Mouse (Mus musculus): ENCODE measurements around the gene Mthfr. TPM values are rescaled to one million over a fixed set of nuclear protein-coding genes. Genes with fewer than 3 reads are reported as not detected.
A peak's percentile ranks its signal among the peaks of the same experiment; 100 is the strongest.

Gene Mthfr
- polyA plus RNA-seq, 1 experiment from 2014 or later = 16.6 TPM

GRCm38 (mm10) chr4:148104146-148104545 lies 65.3 kb downstream of the Mthfr start:
- Histone ChIP-seq H3K4me2 (replicated peaks) (no peak overlapping the region), H3K4me1 (peaks cover 33% of the 10 kb centered on the region), H3K27ac (replicated peaks) (no peak overlapping the region), H3K36me3 (peaks cover 17% of the 10 kb centered on the region; the same call in 1 of the 2 replicates), H3K9me3 (no peaks in the 10 kb centered on the region), H3K4me3 (no peak overlapping the region), H3K27me3 (no peaks in the 10 kb centered on the region), H3K9ac (replicated peaks) (no peak overlapping the region)
- WGBS = 87% methylated on average over 3 of the region's 3 CpGs
- ATAC-seq (replicated peaks) = no peak

GRCm38 (mm10) chr4:148107621-148108291 lies 68.9 kb downstream of the Mthfr start:
- Histone ChIP-seq H3K4me2 (replicated peaks) (no peak overlapping the region), H3K4me1 (peaks cover 22% of the 10 kb centered on the region), H3K4me3 (no peak overlapping the region), H3K27me3 (no peaks in the 10 kb centered on the region), H3K27ac (replicated peaks) (peak overlapping the region; percentile 75), H3K9ac (replicated peaks) (no peak overlapping the region), H3K36me3 (peaks cover 34% of the 10 kb centered on the region), H3K9me3 (no peaks in the 10 kb centered on the region)
- 60% methylated on average over 22 of the region's 22 CpGs for WGBS
- peak; percentile 67 for ATAC-seq (replicated peaks)

- Histone ChIP-seq H3K4me1 (peaks cover 22% of the 10 kb centered on the region), H3K4me3 (no peak overlapping the region), H3K9ac (replicated peaks) (no peak overlapping the region), H3K4me2 (replicated peaks) (no peak overlapping the region), H3K27me3 (no peaks in the 10 kb centered on the region), H3K27ac (replicated peaks) (peak overlapping the region; percentile 75), H3K36me3 (peaks cover 43% of the 10 kb centered on the region), H3K9me3 (no peaks in the 10 kb centered on the region)
- no peak for ATAC-seq (replicated peaks)
- 55% methylated on average over 7 of the region's 7 CpGs for WGBS
Observed at GRCm38 (mm10) chr4:148108565-148109100, 69.8 kb downstream of the Mthfr start.

Other genes starting within 250 kb of the Mthfr start
- gene Zfp984, start 229.3 kb upstream of the Mthfr start, polyA plus RNA-seq (2015; fragmentation: Nextera tagmentation; extraction: Ambion mirVana) = 4.9 and 5.3 TPM in 2 replicates
- gene Zfp933, start 190.7 kb upstream of the Mthfr start, polyA plus RNA-seq (2015; fragmentation: Nextera tagmentation; extraction: Ambion mirVana) = 8.3 and 10.7 TPM in 2 replicates
- 55.0 and 55.3 TPM in 2 replicates for gene Miip, start 170.3 kb upstream of the Mthfr start, polyA plus RNA-seq (2015; fragmentation: Nextera tagmentation; extraction: Ambion mirVana)
- 12.7 and 12.8 TPM in 2 replicates for gene Fv1, start 170.1 kb upstream of the Mthfr start, polyA plus RNA-seq (2015; fragmentation: Nextera tagmentation; extraction: Ambion mirVana)
- 73.6 and 77.2 TPM in 2 replicates for gene Mfn2, start 134.4 kb upstream of the Mthfr start, polyA plus RNA-seq (2015; fragmentation: Nextera tagmentation; extraction: Ambion mirVana)
- 16.1 and 16.4 TPM in 2 replicates for gene Plod1, start 102.3 kb upstream of the Mthfr start, polyA plus RNA-seq (2015; fragmentation: Nextera tagmentation; extraction: Ambion mirVana)
- 13.7 and 13.8 TPM in 2 replicates for gene 2510039O18Rik, start 98.2 kb upstream of the Mthfr start, polyA plus RNA-seq (2015; fragmentation: Nextera tagmentation; extraction: Ambion mirVana)
- gene Nppb, start 53.3 kb upstream of the Mthfr start, polyA plus RNA-seq (2015; fragmentation: Nextera tagmentation; extraction: Ambion mirVana) = not detected in 2 replicates
- 0.76 and 1.6 TPM in 2 replicates for gene Nppa, start 38.4 kb upstream of the Mthfr start, polyA plus RNA-seq (2015; fragmentation: Nextera tagmentation; extraction: Ambion mirVana)
- 30.8 and 33.4 TPM in 2 replicates for gene Clcn6, start 256 bp upstream of the Mthfr start, polyA plus RNA-seq (2015; fragmentation: Nextera tagmentation; extraction: Ambion mirVana)
- 4.6 and 5.6 TPM in 2 replicates for gene Agtrap, start 49.0 kb downstream of the Mthfr start, polyA plus RNA-seq (2015; fragmentation: Nextera tagmentation; extraction: Ambion mirVana)
- 123 and 127 TPM in 2 replicates for gene Mad2l2, start 91.3 kb downstream of the Mthfr start, polyA plus RNA-seq (2015; fragmentation: Nextera tagmentation; extraction: Ambion mirVana)
- gene Draxin, start 91.6 kb downstream of the Mthfr start, polyA plus RNA-seq (2015; fragmentation: Nextera tagmentation; extraction: Ambion mirVana) = 21.2 TPM in 2 replicates
- gene Fbxo6, start 113.1 kb downstream of the Mthfr start, polyA plus RNA-seq (2015; fragmentation: Nextera tagmentation; extraction: Ambion mirVana) = 15.6 and 18.0 TPM in 2 replicates
- gene Fbxo44, start 121.4 kb downstream of the Mthfr start, polyA plus RNA-seq (2015; fragmentation: Nextera tagmentation; extraction: Ambion mirVana) = 60.7 and 64.6 TPM in 2 replicates
- gene Fbxo2, start 121.5 kb downstream of the Mthfr start, polyA plus RNA-seq (2015; fragmentation: Nextera tagmentation; extraction: Ambion mirVana) = 4.5 and 4.7 TPM in 2 replicates
- gene Disp3, start 248.9 kb downstream of the Mthfr start, polyA plus RNA-seq (2015; fragmentation: Nextera tagmentation; extraction: Ambion mirVana) = 11.5 and 14.4 TPM in 2 replicates